Mouse (Mus musculus) forebrain, postnatal 0 days (tissue): ENCODE data around the gene Uba5. TPM values are rescaled to one million over a fixed set of nuclear protein-coding genes. Genes with fewer than 3 reads are reported as not detected.
A peak's percentile ranks its signal among the peaks of the same experiment; 100 is the strongest.

Experiments used
- ATAC-seq: fragments of 200-750 bp; cut with Nextera tagmentation; 2 replicates; pipeline ENCODE4 v1.8.0; 2017; ENCODE audit warnings: mild to moderate bottlenecking, moderate library complexity
- DNase-seq: peaks from one replicate; pipeline ENCODE4 v3.0.0-alpha.2; 2015
- H3K27ac ChIP-seq: fragments of 300-500 bp; sonication (generic); 2 replicates; pipeline ENCODE4 v1.5.1; 2014; ENCODE audit warnings: low read depth, mild to moderate bottlenecking, antibody characterized with exemption, low read length, moderate library complexity, mixed read lengths
- H3K27me3 ChIP-seq: fragments of 300-500 bp; sonication (generic); 2 replicates; pipeline ENCODE4 v1.6.1; 2014; ENCODE audit warnings: mild to moderate bottlenecking, low read length, mixed read lengths; ENCODE audit not compliant: insufficient read depth
- H3K36me3 ChIP-seq: fragments of 300-500 bp; sonication (generic); 2 replicates; pipeline ENCODE4 v1.6.1; 2014; ENCODE audit warnings: mild to moderate bottlenecking, moderate library complexity; ENCODE audit not compliant: insufficient read depth
- H3K4me1 ChIP-seq: fragments of 300-500 bp; sonication (generic); 2 replicates; pipeline ENCODE4 v1.6.1; 2014; ENCODE audit warnings: antibody characterized with exemption; ENCODE audit not compliant: insufficient read depth
- H3K4me2 ChIP-seq: fragments of 300-500 bp; sonication (generic); 2 replicates; pipeline ENCODE4 v1.6.1; 2014; ENCODE audit warnings: low read depth, mild to moderate bottlenecking, moderate library complexity
- H3K4me3 ChIP-seq: fragments of 300-500 bp; sonication (generic); 2 replicates; pipeline ENCODE4 v1.5.1; 2014; ENCODE audit warnings: low read depth, low read length, mixed read lengths
- H3K9ac ChIP-seq: fragments of 300-500 bp; sonication (generic); 2 replicates; pipeline ENCODE4 v1.6.1; 2014; ENCODE audit warnings: mild to moderate bottlenecking
- H3K9me3 ChIP-seq: fragments of 300-500 bp; sonication (generic); 2 replicates; pipeline ENCODE4 v1.6.1; 2016; ENCODE audit warnings: low read length
- CTCF ChIP-seq: sonication (generic); IDR thresholded peaks from 2 replicates; pipeline ENCODE4 v1.5.1; 2016; ENCODE audit warnings: antibody characterized with exemption, control low read depth, low read depth
- WGBS: fragments of 180-500 bp; shearing (Covaris S2); extraction: QIAGEN DNeasy Blood & Tissue Kit; methylation state at CpG from one replicate; pipeline ENCODE4 v1.1.7; 2014; 5-methylcytosine and 5-hydroxymethylcytosine counted together
- polyA plus RNA-seq: library from polyadenylated mRNA; unstranded; fragments of >200 nt; fragmentation: Nextera tagmentation; extraction: Ambion mirVana; gene quantifications from 2 replicates; pipeline ENCODE4 v1.2.1, GENCODE M21; 2015
- total RNA-seq: library from RNA; depleted of rRNA; stranded (reverse); fragments of >200 nt; gene quantifications from 2 replicates; pipeline ENCODE4 v1.2.3, GENCODE M21; 2014

Gene Uba5
- total and polyA plus RNA-seq, 2 experiments from 2014 or later, result 71.5 to 71.7 TPM

DNA sequence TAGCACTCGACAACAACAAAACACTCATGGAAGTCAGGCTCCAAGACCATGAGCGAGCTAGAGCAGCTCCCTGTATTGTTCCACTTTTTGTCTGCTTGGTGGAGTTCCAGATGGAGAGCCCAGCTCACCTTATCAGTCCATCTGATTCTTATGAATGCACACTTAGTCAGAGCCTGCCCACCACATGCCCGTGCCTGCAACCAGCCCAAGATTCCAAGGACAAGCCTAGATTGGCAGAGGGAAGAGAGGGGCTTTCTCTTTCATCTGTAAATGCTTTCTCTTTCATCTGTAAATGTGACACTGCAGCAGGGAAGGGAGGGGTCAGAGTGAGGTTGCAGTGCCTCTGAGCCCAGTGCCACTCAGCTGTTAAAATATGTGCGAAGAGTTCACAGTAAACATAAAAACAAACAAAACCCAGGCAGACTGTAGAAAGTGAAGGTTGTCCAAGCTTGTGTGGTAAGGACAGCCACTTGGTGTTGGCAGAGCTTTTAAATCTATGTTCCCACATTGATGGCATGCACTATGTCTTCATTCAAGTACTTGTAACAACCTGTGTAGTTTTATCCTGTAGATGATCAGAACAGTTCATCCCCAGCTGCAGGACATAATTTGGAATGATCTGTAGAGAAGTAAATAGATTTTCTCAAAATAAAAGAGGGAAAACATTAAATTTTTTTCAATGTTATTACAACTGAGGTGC is 22.9 kb upstream of the Uba5 start:
- Histone ChIP-seq H3K4me2 (no peak overlapping the region), H3K4me1 (no peaks in the 10 kb centered on the region), H3K27ac (no peak overlapping the region), H3K4me3 (no peak overlapping the region), H3K9ac (no peak overlapping the region), H3K36me3 (no peaks in the 10 kb centered on the region), H3K27me3 (no peaks in the 10 kb centered on the region), H3K9me3 (no peaks in the 10 kb centered on the region)
- TF ChIP-seq CTCF, result no peak
- 67% methylated on average over 4 of the region's 4 CpGs for WGBS
- DNase-seq (no peak), ATAC-seq (no peak)

DNA sequence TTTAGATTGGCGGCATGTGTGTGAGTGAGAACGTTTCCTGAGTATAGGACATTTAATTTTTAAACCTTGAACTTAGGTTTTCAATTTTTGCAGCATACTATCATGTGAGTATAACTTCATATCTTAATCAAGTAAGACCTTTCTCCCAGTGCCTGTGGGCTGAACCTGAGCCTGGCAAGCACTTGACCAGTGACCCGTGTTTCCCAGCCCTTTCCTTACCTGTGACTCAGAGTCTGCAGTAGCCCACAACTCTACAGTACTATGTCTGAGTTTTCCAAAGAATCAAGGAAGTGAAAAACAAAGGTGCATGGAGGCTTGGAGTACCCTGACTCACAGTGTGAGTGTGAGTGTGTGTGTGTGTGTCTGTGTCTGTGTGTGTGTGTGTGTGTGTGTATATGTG is 17.1 kb upstream of the Uba5 start:
- Histone ChIP-seq H3K27me3 (no peaks in the 10 kb centered on the region), H3K4me1 (no peaks in the 10 kb centered on the region), H3K4me3 (no peak overlapping the region), H3K36me3 (no peaks in the 10 kb centered on the region), H3K9me3 (no peaks in the 10 kb centered on the region), H3K9ac (no peak overlapping the region), H3K4me2 (no peak overlapping the region), H3K27ac (no peak overlapping the region)
- DNase-seq (no peak), ATAC-seq (no peak)
- 84% methylated on average over 3 of the region's 3 CpGs for WGBS
- no peak for TF ChIP-seq CTCF

DNA sequence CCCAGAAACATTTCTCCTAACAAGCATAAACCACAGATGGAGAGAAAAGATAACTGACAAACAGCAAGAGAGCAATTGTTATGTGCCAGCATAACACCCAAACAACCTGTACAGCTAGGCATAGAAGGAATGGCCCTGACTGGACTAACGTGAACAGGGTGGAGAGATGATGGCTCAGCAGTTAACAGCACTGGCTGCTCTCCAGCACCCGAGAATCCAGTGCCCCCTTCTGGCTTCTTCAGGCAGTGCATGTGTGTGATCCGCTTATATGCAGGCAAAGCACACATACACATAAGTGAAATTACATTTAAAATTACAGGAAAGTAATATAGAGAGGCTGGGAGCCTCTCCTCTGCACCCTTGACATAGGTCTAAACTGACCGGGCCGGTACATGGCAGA is 16.4 kb upstream of the Uba5 start:
- Histone ChIP-seq H3K4me1 (no peaks in the 10 kb centered on the region), H3K4me2 (no peak overlapping the region), H3K9me3 (no peaks in the 10 kb centered on the region), H3K27me3 (no peaks in the 10 kb centered on the region), H3K9ac (no peak overlapping the region), H3K36me3 (no peaks in the 10 kb centered on the region), H3K27ac (no peak overlapping the region), H3K4me3 (no peak overlapping the region)
- WGBS, result 48% methylated on average over 5 of the region's 5 CpGs
- ATAC-seq (peak; percentile 55), DNase-seq (peak; percentile 46)
- peak; percentile 55 for TF ChIP-seq CTCF

GRCm38 (mm10) chr9:104078780-104079179 is 15.8 kb upstream of the Uba5 start:
- no peak for TF ChIP-seq CTCF
- Histone ChIP-seq H3K36me3 (no peaks in the 10 kb centered on the region), H3K9ac (no peak overlapping the region), H3K4me3 (no peak overlapping the region), H3K27me3 (no peaks in the 10 kb centered on the region), H3K4me1 (no peaks in the 10 kb centered on the region), H3K27ac (no peak overlapping the region), H3K9me3 (no peaks in the 10 kb centered on the region), H3K4me2 (no peak overlapping the region)
- WGBS, result 96% methylated on average over 1 of the region's 1 CpGs
- ATAC-seq (no peak), DNase-seq (no peak)

GRCm38 (mm10) chr9:104075808-104076207 is 12.9 kb upstream of the Uba5 start:
- Histone ChIP-seq H3K27me3 (no peaks in the 10 kb centered on the region), H3K27ac (no peak overlapping the region), H3K9me3 (no peaks in the 10 kb centered on the region), H3K4me1 (no peaks in the 10 kb centered on the region), H3K4me3 (no peak overlapping the region), H3K4me2 (no peak overlapping the region), H3K36me3 (no peaks in the 10 kb centered on the region), H3K9ac (no peak overlapping the region)
- TF ChIP-seq CTCF, result peak; percentile 62
- ATAC-seq (no peak), DNase-seq (peak; percentile 24)
- WGBS, result 67% methylated on average over 2 of the region's 2 CpGs

- Histone ChIP-seq H3K9ac (no peak overlapping the region), H3K4me1 (no peaks in the 10 kb centered on the region), H3K36me3 (no peaks in the 10 kb centered on the region), H3K27me3 (no peaks in the 10 kb centered on the region), H3K4me3 (no peak overlapping the region), H3K27ac (no peak overlapping the region), H3K9me3 (no peaks in the 10 kb centered on the region), H3K4me2 (no peak overlapping the region)
- 79% methylated on average over 8 of the region's 8 CpGs for WGBS
- no peak for TF ChIP-seq CTCF
- DNase-seq (no peak), ATAC-seq (no peak)
Measured at GRCm38 (mm10) chr9:104070863-104071604, 8.1 kb upstream of the Uba5 start.

DNA sequence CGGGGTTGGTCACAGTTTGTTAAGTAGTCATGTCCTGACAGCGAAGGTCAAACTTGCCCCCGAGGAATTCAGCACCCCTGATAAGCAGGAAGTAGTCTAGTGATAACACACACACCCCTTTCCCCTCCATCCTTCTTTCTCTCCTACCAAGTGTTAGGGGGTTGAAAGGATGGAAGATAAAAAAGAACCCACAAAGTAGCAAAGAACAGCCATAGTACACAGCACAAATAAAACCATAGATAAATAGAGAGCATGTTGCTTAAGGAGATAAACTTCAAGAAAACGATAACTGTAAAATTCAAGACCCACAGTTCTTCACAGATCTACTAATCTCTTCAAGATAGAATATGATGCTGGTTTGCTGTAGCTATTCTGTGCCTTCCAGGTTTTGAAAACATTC is 7.3 kb upstream of the Uba5 start:
- no peaks in the 10 kb centered on the region for H3K36me3 ChIP-seq
- no peaks in the 10 kb centered on the region for H3K4me1 ChIP-seq
- no peak for TF ChIP-seq CTCF
- H3K27ac ChIP-seq, result no peak overlapping the region
- no peak overlapping the region for H3K4me2 ChIP-seq
- no peaks in the 10 kb centered on the region for H3K27me3 ChIP-seq
- ATAC-seq (no peak), DNase-seq (no peak)
- H3K9me3 ChIP-seq, result no peaks in the 10 kb centered on the region
- no peak overlapping the region for H3K4me3 ChIP-seq
- no peak overlapping the region for H3K9ac ChIP-seq
- WGBS, result 91% methylated on average over 4 of the region's 4 CpGs
